Mouse (Mus musculus) olfactory bulb, adult 2 months (tissue): ENCODE measurements around the gene Bbs9.

Experiments
- CTCF ChIP-seq: fragments of 200-500 bp; IDR thresholded peaks from 2 replicates; pipeline ENCODE4 v1.5.1; 2012; ENCODE audit warnings: low read depth, mild to moderate bottlenecking, low read length, moderate library complexity; ENCODE audit not compliant: insufficient read depth
- POLR2A ChIP-seq: fragments of 200-500 bp; IDR thresholded peaks from 2 replicates; pipeline ENCODE4 v1.6.1; 2012; ENCODE audit warnings: mild to moderate bottlenecking, low read depth, low read length, moderate library complexity; ENCODE audit not compliant: insufficient read depth

- TF ChIP-seq CTCF, result no peak
- no peak for TF ChIP-seq POLR2A
These were observed 8.5 kb downstream of the Bbs9 start for GRCm38 (mm10) chr9:22483866-22484561.
